Mouse (Mus musculus) kidney, adult 2 months (tissue): ENCODE measurements around the gene Ncdn. TPM values are rescaled to one million over a fixed set of nuclear protein-coding genes. Genes with fewer than 3 reads are reported as not detected.

ENCODE experiments used
- DNase-seq: peaks from one replicate; pipeline ENCODE4 v3.0.0; 2021
- H3K27ac ChIP-seq: fragments of 200-500 bp; 2 replicates; pipeline ENCODE4 v1.5.1; 2012; ENCODE audit warnings: low read depth, low read length, control low read depth, inconsistent platforms; ENCODE audit not compliant: insufficient read depth
- H3K27me3 ChIP-seq: fragments of 200-500 bp; replicated peaks from 2 replicates; pipeline ENCODE4 v1.6.1; 2012; ENCODE audit warnings: mild to moderate bottlenecking, moderate library complexity, low read length, inconsistent platforms; ENCODE audit not compliant: control insufficient read depth, insufficient read depth
- H3K36me3 ChIP-seq: fragments of 200-500 bp; 2 replicates; pipeline ENCODE4 v1.6.1; 2012; ENCODE audit warnings: mild to moderate bottlenecking, moderate library complexity, low read length, inconsistent platforms; ENCODE audit not compliant: control insufficient read depth, insufficient read depth
- H3K4me1 ChIP-seq: fragments of 200-500 bp; 2 replicates; pipeline ENCODE4 v1.6.1; 2011; ENCODE audit warnings: low read length; ENCODE audit not compliant: control insufficient read depth, insufficient read depth
- H3K4me3 ChIP-seq: fragments of 200-500 bp; 2 replicates; pipeline ENCODE4 v1.5.1; 2011; ENCODE audit warnings: mild to moderate bottlenecking, low read depth, low read length, control low read depth; ENCODE audit not compliant: insufficient read depth
- CTCF ChIP-seq: fragments of 200-500 bp; conservative IDR thresholded peaks from 2 replicates; pipeline ENCODE4 v1.5.1; 2011; ENCODE audit warnings: low read depth, mild to moderate bottlenecking, control low read depth, low read length, moderate library complexity, mixed read lengths; ENCODE audit not compliant: insufficient read depth, insufficient read length
- POLR2A ChIP-seq: fragments of 200-500 bp; IDR thresholded peaks from one replicate; pipeline ENCODE4 v1.6.1; 2011; ENCODE audit warnings: low read depth, low read length, control low read depth
- WGBS: fragments of 180-500 bp; shearing (Covaris S2); methylation state at CpG from one replicate; pipeline ENCODE4 v1.1.7; 2018; 5-methylcytosine and 5-hydroxymethylcytosine counted together
- polyA plus RNA-seq: library from polyadenylated mRNA; depleted of rRNA; stranded (reverse); fragments of >200 nt; gene quantifications from 2 replicates; pipeline ENCODE4 v1.2.3, GENCODE M21; 2012

Gene Ncdn
- polyA plus RNA-seq, 1 experiment = 26.0 TPM

DNA sequence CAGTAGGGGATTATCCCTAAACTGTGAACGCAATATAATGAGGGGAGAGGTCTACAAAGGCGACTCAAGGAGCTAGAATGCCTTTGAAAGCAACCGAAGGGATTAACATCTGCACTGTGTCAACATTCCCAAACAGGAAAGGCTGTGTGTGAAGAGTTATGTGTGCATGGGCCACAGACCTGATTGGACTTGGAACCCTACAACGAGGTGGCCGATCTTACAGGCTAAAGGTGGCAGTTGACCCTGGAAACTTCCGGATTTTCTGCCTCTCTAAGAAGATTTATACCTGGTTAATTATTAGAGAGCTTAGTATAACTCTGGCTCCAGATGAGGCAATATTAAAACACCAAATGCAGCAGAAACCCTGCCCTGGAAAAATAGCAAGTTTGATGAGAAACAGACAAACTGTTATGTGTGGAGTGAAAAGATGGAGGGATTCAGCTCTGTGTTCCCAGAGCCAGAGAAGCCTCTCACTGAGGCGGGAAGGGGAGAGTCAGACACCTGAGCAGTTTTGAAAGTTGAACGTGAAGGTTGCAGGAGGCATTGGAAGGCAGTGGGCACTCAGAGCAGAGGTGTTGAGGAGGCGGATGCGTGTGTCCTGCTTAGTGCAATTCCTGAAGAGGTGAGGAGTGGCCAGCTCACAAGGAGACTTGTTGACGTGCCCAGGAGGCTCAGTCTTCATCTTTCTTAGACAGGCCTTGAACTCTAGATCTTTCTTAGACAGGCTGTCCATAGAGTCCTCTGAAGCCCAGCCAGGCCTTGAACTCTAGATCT is 9.5 kb upstream of the Ncdn start:
- H3K27ac ChIP-seq = peak overlapping the region; percentile 92
- H3K27me3 ChIP-seq = no peaks in the 10 kb centered on the region
- peak; percentile 83 for DNase-seq
- H3K4me1 ChIP-seq = peaks cover 13% of the 10 kb centered on the region
- H3K36me3 ChIP-seq = peaks cover 2% of the 10 kb centered on the region; the same call in 1 of the 2 replicates
- WGBS = 38% methylated on average over 11 of the region's 11 CpGs
- H3K4me3 ChIP-seq = no peak overlapping the region
- TF ChIP-seq POLR2A (no peak), CTCF (no peak)

- H3K36me3 ChIP-seq = peaks cover 2% of the 10 kb centered on the region
- WGBS = 88% methylated on average over 2 of the region's 2 CpGs
- H3K27ac ChIP-seq = no peak overlapping the region
- TF ChIP-seq POLR2A (no peak), CTCF (no peak)
- no peak overlapping the region for H3K4me3 ChIP-seq
- DNase-seq = no peak
- peaks cover 13% of the 10 kb centered on the region for H3K4me1 ChIP-seq
- H3K27me3 ChIP-seq = no peaks in the 10 kb centered on the region
These were observed 6.2 kb upstream of the Ncdn start for GRCm38 (mm10) chr4:126759435-126759834.

DNA sequence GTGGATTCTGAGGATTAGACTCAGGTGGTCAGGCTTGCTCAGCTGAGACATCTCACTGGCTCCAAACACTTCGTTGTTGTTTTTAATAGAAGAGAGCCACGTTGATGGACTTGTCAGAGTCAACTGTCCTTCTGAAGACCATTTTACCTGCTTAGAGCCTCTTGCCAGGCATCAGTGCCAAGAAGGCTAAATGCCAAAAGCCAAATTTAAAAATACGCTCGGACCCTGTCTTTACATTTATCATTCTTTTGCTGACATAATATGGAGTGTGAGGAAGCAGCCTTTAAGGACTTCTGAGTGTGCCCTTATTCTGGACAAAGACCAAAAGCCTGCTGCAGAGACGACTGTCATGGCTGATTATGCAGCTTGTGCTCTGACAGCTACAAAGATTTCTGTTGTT is 5.1 kb upstream of the Ncdn start:
- no peak for DNase-seq
- Histone ChIP-seq H3K4me1 (peaks cover 13% of the 10 kb centered on the region), H3K36me3 (peaks cover 2% of the 10 kb centered on the region), H3K4me3 (no peak overlapping the region), H3K27ac (no peak overlapping the region), H3K27me3 (no peaks in the 10 kb centered on the region)
- WGBS = 79% methylated on average over 5 of the region's 5 CpGs
- TF ChIP-seq POLR2A = no peak
- TF ChIP-seq CTCF = no peak

GRCm38 (mm10) chr4:126756766-126757165 is 3.5 kb upstream of the Ncdn start:
- Histone ChIP-seq H3K4me3 (no peak overlapping the region), H3K4me1 (0 out of 2 replicates have a peak, but pooled peaks cover 3% of the 10 kb centered on the region), H3K27me3 (no peaks in the 10 kb centered on the region), H3K36me3 (peaks cover 2% of the 10 kb centered on the region), H3K27ac (no peak overlapping the region)
- TF ChIP-seq POLR2A (no peak), CTCF (no peak)
- 29% methylated on average over 4 of the region's 4 CpGs for WGBS
- DNase-seq = peak; percentile 88

DNA sequence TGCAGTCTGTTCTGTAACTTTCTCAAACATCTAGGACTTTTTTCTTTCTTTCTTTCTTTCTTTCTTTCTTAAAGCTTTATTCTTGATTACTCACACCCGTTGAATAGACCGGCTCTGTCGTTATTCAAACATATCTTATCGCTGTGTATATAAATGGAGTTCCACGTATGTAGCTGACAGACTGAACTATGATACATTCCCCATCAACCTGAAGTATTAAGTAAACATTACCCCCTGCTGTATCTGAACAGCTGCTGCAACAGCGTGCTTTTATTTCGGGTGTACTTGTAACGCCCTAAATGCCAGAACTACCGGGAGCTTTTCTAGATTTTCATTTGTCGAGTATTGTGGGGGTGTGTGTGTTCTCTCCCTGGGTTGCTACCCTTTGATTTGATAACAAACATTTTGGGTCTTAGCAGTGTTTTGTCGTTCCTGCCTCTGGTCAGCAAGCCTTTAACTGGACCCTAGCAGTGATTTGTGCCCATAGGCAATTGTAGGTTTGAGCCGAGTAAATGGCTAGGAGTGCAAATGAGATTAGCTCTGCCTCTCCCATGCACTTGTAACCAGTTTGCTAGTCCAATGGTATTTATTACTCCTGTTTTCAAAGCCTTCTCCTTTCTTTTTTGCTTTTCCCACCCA is 1.6 kb upstream of the Ncdn start:
- H3K27ac ChIP-seq = no peak overlapping the region
- no peaks in the 10 kb centered on the region; the same call in 1 of the 2 replicates for H3K36me3 ChIP-seq
- no peak overlapping the region for H3K4me3 ChIP-seq
- 0 out of 2 replicates have a peak, but pooled peaks cover 3% of the 10 kb centered on the region for H3K4me1 ChIP-seq
- 41% methylated on average over 12 of the region's 12 CpGs for WGBS
- H3K27me3 ChIP-seq = no peaks in the 10 kb centered on the region
- no peak for DNase-seq
- TF ChIP-seq CTCF (no peak), POLR2A (no peak)

GRCm38 (mm10) chr4:126754231-126754611 is 983 bp upstream of the Ncdn start:
- 2% methylated on average over 12 of the region's 12 CpGs for WGBS

GRCm38 (mm10) chr4:126752608-126753141 is 563 bp downstream of the Ncdn start:
- Histone ChIP-seq H3K27me3 (no peaks in the 10 kb centered on the region), H3K27ac (no peak overlapping the region), H3K4me1 (0 out of 2 replicates have a peak, but pooled peaks cover 3% of the 10 kb centered on the region), H3K36me3 (no peaks in the 10 kb centered on the region; the same call in 1 of the 2 replicates), H3K4me3 (peak overlapping the region; percentile 82)
- under 1% methylated on average over 23 of the region's 23 CpGs for WGBS
- no peak for DNase-seq
- TF ChIP-seq CTCF (no peak), POLR2A (no peak)

More at GRCm38 (mm10) chr4:126754231-126754611, 983 bp upstream of the Ncdn start:
- Histone ChIP-seq H3K27ac (peak overlapping the region; percentile 70), H3K27me3 (no peaks in the 10 kb centered on the region), H3K4me1 (0 out of 2 replicates have a peak, but pooled peaks cover 3% of the 10 kb centered on the region), H3K4me3 (peak overlapping the region; percentile 82), H3K36me3 (no peaks in the 10 kb centered on the region; the same call in 1 of the 2 replicates)
- TF ChIP-seq POLR2A = no peak
- no peak for TF ChIP-seq CTCF
- DNase-seq = no peak
